Mouse (Mus musculus) right cerebral cortex, postnatal 14 days (tissue): Measurements from ENCODE around the gene Hist1h3d.
"Not testable (repeated sequence)": the region's sequence is repeated elsewhere in the genome, so short reads cannot be mapped to it uniquely, and the experiment has no call there.

Experiments used
- DNase-seq: peaks from one replicate; pipeline ENCODE4 v3.0.0; 2022

Hist1h3d gene

GRCm38 (mm10) chr13:23542999-23543607 is 32.5 kb upstream of the Hist1h3d start, which contains the start of gene Hist1h2bh:
Gene Hist1h2bh (minus strand): TSS chr13:23543392.
- not testable (repeated sequence) for DNase-seq

- DNase-seq: peak; percentile 25
These were observed 31.4 kb upstream of the Hist1h3d start, which contains the start of gene Hist1h3f for GRCm38 (mm10) chr13:23543965-23544786. Gene Hist1h3f (plus strand): TSS chr13:23544052.

- not testable (repeated sequence) for DNase-seq
These were observed 30.8 kb upstream of the Hist1h3d start for GRCm38 (mm10) chr13:23544787-23545120.

- DNase-seq: no peak
These were observed 28.9 kb upstream of the Hist1h3d start for GRCm38 (mm10) chr13:23546694-23547093.

GRCm38 (mm10) chr13:23550761-23551145 is 24.8 kb upstream of the Hist1h3d start:
- no peak for DNase-seq

GRCm38 (mm10) chr13:23551146-23551834 is 24.3 kb upstream of the Hist1h3d start, which contains the start of gene Hist1h4f:
Gene Hist1h4f (minus strand): TSS chr13:23551648.
- peak; percentile 82 for DNase-seq

GRCm38 (mm10) chr13:23551931-23552914 is 23.3 kb upstream of the Hist1h3d start:
- no peak for DNase-seq

- no peak for DNase-seq
These were observed 22.6 kb upstream of the Hist1h3d start, which contains the start of gene Hist1h1d for GRCm38 (mm10) chr13:23552962-23553361. Gene Hist1h1d (plus strand): TSS chr13:23553262.

GRCm38 (mm10) chr13:23554393-23554792 is 21.2 kb upstream of the Hist1h3d start:
- DNase-seq: no peak

- peak; percentile 68 for DNase-seq
These were observed 20.4 kb upstream of the Hist1h3d start for GRCm38 (mm10) chr13:23554925-23555838.

- DNase-seq: peak; percentile 10
These were observed 19.6 kb upstream of the Hist1h3d start for GRCm38 (mm10) chr13:23555839-23556416.

- DNase-seq: no peak
These were observed 18.7 kb upstream of the Hist1h3d start for GRCm38 (mm10) chr13:23556906-23557305.

- not testable (repeated sequence) for DNase-seq
These were observed 14.9 kb upstream of the Hist1h3d start for GRCm38 (mm10) chr13:23560699-23561098.

- DNase-seq: not testable (repeated sequence)
These were observed 14.1 kb upstream of the Hist1h3d start for GRCm38 (mm10) chr13:23561531-23561882.

GRCm38 (mm10) chr13:23561883-23562659 is 13.5 kb upstream of the Hist1h3d start, which contains the start of gene Hist1h3e:
Gene Hist1h3e (minus strand): TSS chr13:23562369.
- DNase-seq: peak; percentile 92

GRCm38 (mm10) chr13:23562699-23563462 is 12.7 kb upstream of the Hist1h3d start:
- DNase-seq: peak; percentile 26

GRCm38 (mm10) chr13:23564482-23564881 is 11.1 kb upstream of the Hist1h3d start:
- no peak for DNase-seq

- DNase-seq: not testable (repeated sequence)
These were observed 5.1 kb upstream of the Hist1h3d start for GRCm38 (mm10) chr13:23570261-23571021.
